Mouse (Mus musculus) thymus, adult 2 months (tissue): ENCODE results near the gene Erc2.

Experiments used
- CTCF ChIP-seq: fragments of 200-500 bp; IDR thresholded peaks from 2 replicates; pipeline ENCODE4 v1.5.1; 2012; ENCODE audit warnings: mild to moderate bottlenecking, control low read depth, low read length, moderate library complexity, borderline replicate concordance; ENCODE audit not compliant: control insufficient read depth, poor library complexity, insufficient read depth; ENCODE audit errors: extremely low read depth
- POLR2A ChIP-seq: fragments of 200-500 bp; IDR thresholded peaks from 2 replicates; pipeline ENCODE4 v1.6.1; 2012; ENCODE audit warnings: mild to moderate bottlenecking, low read length, control low read depth, moderate library complexity; ENCODE audit not compliant: control insufficient read depth, poor library complexity, insufficient read depth; ENCODE audit errors: extremely low read depth

GRCm38 (mm10) chr14:28060891-28061290, 438.7 kb downstream of the Erc2 start:
- TF ChIP-seq POLR2A: no peak
- TF ChIP-seq CTCF: no peak
